Mouse (Mus musculus) CD4-positive, CD25-positive, alpha-beta regulatory T cell, adult 2 months (primary cell): ENCODE measurements around the gene Prm1.

Source experiments
- DNase-seq: peaks from one replicate; pipeline ENCODE4 v3.0.0-alpha.2; 2012; ENCODE audit warnings: low read depth, low spot score

Gene Prm1

GRCm38 (mm10) chr16:10783152-10783434, 22.5 kb downstream of the Prm1 start:
- peak; percentile 56 for DNase-seq

GRCm38 (mm10) chr16:10782377-10783151, 23.1 kb downstream of the Prm1 start:
- DNase-seq: peak; percentile 52

- peak; percentile 68 for DNase-seq
Observed at GRCm38 (mm10) chr16:10781862-10782371, 23.7 kb downstream of the Prm1 start.

GRCm38 (mm10) chr16:10780631-10781120, 25.0 kb downstream of the Prm1 start:
- peak; percentile 38 for DNase-seq

- DNase-seq: peak; percentile 19
Observed at GRCm38 (mm10) chr16:10777579-10778160, 28.0 kb downstream of the Prm1 start.

GRCm38 (mm10) chr16:10776322-10776721, 29.3 kb downstream of the Prm1 start:
- no peak for DNase-seq

GRCm38 (mm10) chr16:10774726-10775125, 30.9 kb downstream of the Prm1 start:
- DNase-seq: peak; percentile 54

GRCm38 (mm10) chr16:10773543-10773942, 32.1 kb downstream of the Prm1 start:
- DNase-seq: peak; percentile 25

- peak; percentile 94 for DNase-seq
Observed at GRCm38 (mm10) chr16:10771769-10772510, 33.7 kb downstream of the Prm1 start.

- peak; percentile 61 for DNase-seq
Observed at GRCm38 (mm10) chr16:10770531-10771325, 34.9 kb downstream of the Prm1 start.

GRCm38 (mm10) chr16:10769661-10770060, 36.0 kb downstream of the Prm1 start:
- DNase-seq: peak; percentile 84

- peak; percentile 49 for DNase-seq
Observed at GRCm38 (mm10) chr16:10768821-10769220, 36.8 kb downstream of the Prm1 start.

GRCm38 (mm10) chr16:10767158-10767557, 38.5 kb downstream of the Prm1 start:
- DNase-seq: peak; percentile 92

GRCm38 (mm10) chr16:10764323-10764722, 41.3 kb downstream of the Prm1 start:
- no peak for DNase-seq

GRCm38 (mm10) chr16:10763540-10764264, 41.9 kb downstream of the Prm1 start:
- no peak for DNase-seq

- DNase-seq: no peak
Observed at GRCm38 (mm10) chr16:10762569-10763180, 43.0 kb downstream of the Prm1 start.

GRCm38 (mm10) chr16:10761182-10761581, 44.5 kb downstream of the Prm1 start:
- no peak for DNase-seq

- DNase-seq: no peak
Observed at GRCm38 (mm10) chr16:10756168-10756567, 49.5 kb downstream of the Prm1 start.

GRCm38 (mm10) chr16:10754521-10755296, 50.9 kb downstream of the Prm1 start:
- no peak for DNase-seq

GRCm38 (mm10) chr16:10749824-10750223, 55.8 kb downstream of the Prm1 start:
- DNase-seq: no peak
